Mouse (Mus musculus): ENCODE results near the gene Prkd3. TPM values are rescaled to one million over a fixed set of nuclear protein-coding genes. Genes with fewer than 3 reads are reported as not detected.

Prkd3 gene
- polyA plus RNA-seq, 1 experiment: 19.0 TPM

GRCm38 (mm10) chr17:79015831-79016230 lies 4.8 kb downstream of the Prkd3 start:
- Histone ChIP-seq H3K4me1 (ENCODE audit: control insufficient read depth, insufficient read depth, low read length) (peaks cover 15% of the 10 kb centered on the region), H3K4me3 (replicated peaks; ENCODE audit: extremely low read depth, low read depth, low read length) (no peak overlapping the region)
- DNase-seq: no peak
- WGBS: 57% methylated on average over 10 of the region's 10 CpGs
- no peak for TF ChIP-seq POLR2A (IDR thresholded peaks at IDR 0.05; ENCODE audit: borderline replicate concordance, extremely low read depth, low read depth, low read length)
- TF ChIP-seq CTCF (IDR thresholded peaks at IDR 0.05; ENCODE audit: insufficient read depth, low read length): no peak

- TF ChIP-seq POLR2A (IDR thresholded peaks at IDR 0.05; ENCODE audit: borderline replicate concordance, extremely low read depth, low read depth, low read length) (no peak), CTCF (IDR thresholded peaks at IDR 0.05; ENCODE audit: insufficient read depth, low read length) (no peak)
- WGBS: 68% methylated on average over 2 of the region's 2 CpGs
Observed at GRCm38 (mm10) chr17:79014911-79015685, 5.5 kb downstream of the Prkd3 start.

GRCm38 (mm10) chr17:79013625-79014024 lies 7.0 kb downstream of the Prkd3 start:
- 58% methylated on average over 2 of the region's 2 CpGs for WGBS
- Histone ChIP-seq H3K4me1 (ENCODE audit: control insufficient read depth, insufficient read depth, low read length) (peaks cover 15% of the 10 kb centered on the region), H3K4me3 (replicated peaks; ENCODE audit: extremely low read depth, low read depth, low read length) (no peak overlapping the region)
- TF ChIP-seq CTCF (IDR thresholded peaks at IDR 0.05; ENCODE audit: insufficient read depth, low read length): no peak
- no peak for TF ChIP-seq POLR2A (IDR thresholded peaks at IDR 0.05; ENCODE audit: borderline replicate concordance, extremely low read depth, low read depth, low read length)
- DNase-seq: no peak

More at GRCm38 (mm10) chr17:79014911-79015685, 5.5 kb downstream of the Prkd3 start:
- Histone ChIP-seq H3K4me3 (replicated peaks; ENCODE audit: extremely low read depth, low read depth, low read length) (no peak overlapping the region), H3K4me1 (ENCODE audit: control insufficient read depth, insufficient read depth, low read length) (peaks cover 15% of the 10 kb centered on the region)
- DNase-seq: no peak

- Histone ChIP-seq H3K4me3 (replicated peaks; ENCODE audit: extremely low read depth, low read depth, low read length) (no peak overlapping the region), H3K4me1 (ENCODE audit: control insufficient read depth, insufficient read depth, low read length) (peaks cover 13% of the 10 kb centered on the region)
- DNase-seq: no peak
- WGBS: 86% methylated on average over 4 of the region's 4 CpGs
- no peak for TF ChIP-seq POLR2A (IDR thresholded peaks at IDR 0.05; ENCODE audit: borderline replicate concordance, extremely low read depth, low read depth, low read length)
- TF ChIP-seq CTCF (IDR thresholded peaks at IDR 0.05; ENCODE audit: insufficient read depth, low read length): no peak
Observed at GRCm38 (mm10) chr17:78999745-79000270, 20.8 kb downstream of the Prkd3 start.

GRCm38 (mm10) chr17:78999189-78999588 lies 21.4 kb downstream of the Prkd3 start:
- Histone ChIP-seq H3K4me3 (replicated peaks; ENCODE audit: extremely low read depth, low read depth, low read length) (no peak overlapping the region), H3K4me1 (ENCODE audit: control insufficient read depth, insufficient read depth, low read length) (peaks cover 15% of the 10 kb centered on the region)
- TF ChIP-seq CTCF (IDR thresholded peaks at IDR 0.05; ENCODE audit: insufficient read depth, low read length): no peak
- TF ChIP-seq POLR2A (IDR thresholded peaks at IDR 0.05; ENCODE audit: borderline replicate concordance, extremely low read depth, low read depth, low read length): no peak
- DNase-seq: no peak
- 83% methylated on average over 3 of the region's 3 CpGs for WGBS

- no peak for TF ChIP-seq POLR2A (IDR thresholded peaks at IDR 0.05; ENCODE audit: borderline replicate concordance, extremely low read depth, low read depth, low read length)
- no peak for TF ChIP-seq CTCF (IDR thresholded peaks at IDR 0.05; ENCODE audit: insufficient read depth, low read length)
- no peak overlapping the region for H3K4me3 ChIP-seq (replicated peaks; ENCODE audit: extremely low read depth, low read depth, low read length)
- 46% methylated on average over 2 of the region's 2 CpGs for WGBS
- no peak for DNase-seq
- H3K4me1 ChIP-seq (ENCODE audit: control insufficient read depth, insufficient read depth, low read length): peaks cover 11% of the 10 kb centered on the region
Observed at GRCm38 (mm10) chr17:78998130-78998529, 22.5 kb downstream of the Prkd3 start.

GRCm38 (mm10) chr17:78994931-78995820 lies 25.4 kb downstream of the Prkd3 start:
- TF ChIP-seq CTCF (IDR thresholded peaks at IDR 0.05; ENCODE audit: insufficient read depth, low read length) (no peak), POLR2A (IDR thresholded peaks at IDR 0.05; ENCODE audit: borderline replicate concordance, extremely low read depth, low read depth, low read length) (no peak)
- no peak for DNase-seq
- WGBS: 21% methylated on average over 9 of the region's 9 CpGs
- H3K4me3 ChIP-seq (replicated peaks; ENCODE audit: extremely low read depth, low read depth, low read length): no peak overlapping the region
- peaks cover 20% of the 10 kb centered on the region for H3K4me1 ChIP-seq (ENCODE audit: control insufficient read depth, insufficient read depth, low read length)

- TF ChIP-seq POLR2A (IDR thresholded peaks at IDR 0.05; ENCODE audit: borderline replicate concordance, extremely low read depth, low read depth, low read length) (no peak), CTCF (IDR thresholded peaks at IDR 0.05; ENCODE audit: insufficient read depth, low read length) (no peak)
- Histone ChIP-seq H3K4me3 (replicated peaks; ENCODE audit: extremely low read depth, low read depth, low read length) (peak overlapping the region; percentile 5), H3K4me1 (ENCODE audit: control insufficient read depth, insufficient read depth, low read length) (peaks cover 18% of the 10 kb centered on the region)
- DNase-seq: no peak
- WGBS: 47% methylated on average over 8 of the region's 8 CpGs
Observed at GRCm38 (mm10) chr17:78994382-78994781, 26.2 kb downstream of the Prkd3 start.

GRCm38 (mm10) chr17:78993670-78994069 lies 26.9 kb downstream of the Prkd3 start:
- 77% methylated on average over 2 of the region's 2 CpGs for WGBS
- DNase-seq: no peak
- Histone ChIP-seq H3K4me1 (ENCODE audit: control insufficient read depth, insufficient read depth, low read length) (peaks cover 18% of the 10 kb centered on the region), H3K4me3 (replicated peaks; ENCODE audit: extremely low read depth, low read depth, low read length) (no peak overlapping the region)
- TF ChIP-seq POLR2A (IDR thresholded peaks at IDR 0.05; ENCODE audit: borderline replicate concordance, extremely low read depth, low read depth, low read length): no peak
- TF ChIP-seq CTCF (IDR thresholded peaks at IDR 0.05; ENCODE audit: insufficient read depth, low read length): no peak
